Mouse (Mus musculus) urinary bladder, postnatal 25 days (tissue): Measurements from ENCODE around the gene Gm44805.

Experiments used
- DNase-seq: peaks from one replicate; pipeline ENCODE4 v3.0.0; 2022; ENCODE audit warnings: low spot score

Gm44805 gene

DNA sequence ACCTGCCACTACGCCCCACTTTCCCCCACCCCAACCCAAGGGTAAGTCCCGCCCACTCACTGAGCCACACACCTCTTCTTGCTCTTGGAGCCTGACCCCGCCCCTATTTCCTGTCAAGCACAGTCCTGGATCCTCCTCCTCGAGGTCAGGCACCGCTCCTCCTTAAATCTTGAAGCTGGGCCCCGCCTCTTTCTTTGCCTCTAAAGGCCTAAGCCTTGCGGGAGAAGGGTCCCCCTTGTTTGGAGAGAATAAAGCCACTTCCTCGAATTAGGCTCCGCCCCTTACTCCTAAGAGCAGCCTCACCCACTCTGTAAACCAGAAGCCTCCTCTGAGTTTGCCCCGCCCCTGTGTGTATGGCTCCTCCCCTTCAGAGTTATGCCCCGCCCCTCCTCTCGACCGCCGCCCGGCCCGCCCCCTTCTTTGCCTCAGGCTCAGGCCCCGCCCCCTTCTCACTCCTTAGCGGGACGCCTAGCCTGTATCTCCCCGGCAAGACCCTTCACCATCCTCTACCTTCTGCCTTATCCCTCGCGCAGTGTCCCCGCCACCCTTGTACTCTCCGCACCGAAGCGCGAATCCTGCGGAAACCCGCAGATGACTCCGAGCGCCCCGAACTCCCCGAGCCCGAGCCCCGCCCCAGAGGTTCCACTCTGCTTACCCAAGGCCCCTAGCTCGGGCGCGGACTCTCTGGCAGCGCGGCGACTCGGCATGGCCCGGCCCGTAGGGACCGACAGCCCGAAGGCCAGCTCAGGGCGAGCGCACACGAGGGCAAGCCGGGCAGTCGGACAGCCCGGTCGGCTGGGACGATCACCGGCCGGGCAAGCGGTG is 52.5 kb downstream of the Gm44805 start:
- DNase-seq = peak; percentile 95

DNA sequence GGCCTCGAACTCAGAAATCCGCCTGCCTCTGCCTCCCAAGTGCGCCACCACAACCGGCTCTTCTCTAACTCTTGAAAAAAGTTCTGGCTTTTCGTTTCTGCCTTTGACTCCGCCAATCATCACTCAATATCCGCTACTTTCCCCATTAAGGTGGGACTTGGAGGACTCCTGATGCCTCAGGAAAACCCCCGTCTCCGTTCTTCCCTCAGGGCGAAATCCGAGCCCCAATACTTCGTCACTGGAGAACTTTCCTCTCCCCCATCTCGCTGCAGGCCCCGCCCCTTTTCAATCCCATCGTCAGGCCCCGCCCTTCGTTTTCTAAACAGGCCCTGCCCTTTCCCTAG is 53.1 kb downstream of the Gm44805 start:
- DNase-seq = no peak

DNA sequence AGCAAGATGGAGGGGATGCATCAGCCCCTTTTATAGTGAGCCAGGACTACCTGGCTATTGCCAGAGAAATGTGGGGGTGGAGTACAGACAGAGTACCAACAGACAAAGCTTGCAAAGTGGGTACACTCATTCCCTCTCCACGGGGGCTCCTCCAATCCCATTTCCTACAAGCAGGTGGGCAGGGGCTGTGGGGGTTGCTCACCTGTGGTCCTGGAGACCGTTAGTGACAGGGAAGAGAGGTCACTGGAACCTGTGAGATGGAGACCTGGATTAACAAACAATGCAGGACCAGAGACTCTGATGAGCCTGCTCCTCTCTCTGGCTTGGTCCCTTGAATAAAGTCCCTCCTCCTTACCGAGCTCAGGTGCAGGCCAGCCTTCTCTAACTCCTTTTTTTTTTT is 53.5 kb downstream of the Gm44805 start:
- DNase-seq = no peak

DNA sequence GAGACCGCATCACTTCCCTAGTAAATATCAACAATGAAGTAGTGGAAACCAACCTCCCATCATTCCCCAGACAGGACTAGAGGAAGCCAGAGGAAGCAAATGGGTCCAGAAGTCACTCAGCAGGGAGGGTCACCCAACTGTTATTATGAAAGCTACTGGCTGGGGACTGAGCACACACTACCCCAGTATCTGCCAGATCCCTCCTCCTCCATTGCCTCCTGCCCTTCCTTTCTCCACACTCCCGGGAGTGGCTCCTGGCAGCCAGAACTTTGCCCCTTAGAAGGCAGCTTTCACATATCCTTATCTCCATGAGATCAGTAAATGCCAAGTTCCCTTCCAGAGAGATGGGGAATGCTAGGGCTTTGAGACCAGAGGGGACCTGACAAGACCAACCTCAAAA is 57.8 kb downstream of the Gm44805 start:
- no peak for DNase-seq

DNA sequence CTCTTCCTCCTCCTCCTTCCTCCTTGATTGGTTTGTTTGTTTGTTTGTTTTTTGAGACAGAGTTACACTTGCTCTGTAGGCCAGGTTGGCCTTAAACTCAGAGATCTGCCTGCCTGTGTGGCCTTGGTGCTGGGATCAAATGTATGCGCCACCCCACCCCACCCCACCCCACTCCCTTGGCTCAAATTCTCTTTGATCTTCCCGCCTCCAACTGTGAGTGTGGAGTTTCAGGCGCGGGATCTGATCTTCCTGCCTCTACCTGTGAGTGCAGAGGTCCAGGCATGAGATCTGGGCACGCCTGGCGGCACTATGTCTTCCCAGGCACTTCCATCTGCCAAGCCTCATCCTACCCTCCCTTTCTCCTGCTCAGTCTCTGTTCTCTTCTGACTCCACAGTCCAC is 59.0 kb downstream of the Gm44805 start:
- no peak for DNase-seq
